Mouse (Mus musculus) C2C12 (cell line): ENCODE data around the gene Ppp3r1. TPM values are rescaled to one million over a fixed set of nuclear protein-coding genes. Genes with fewer than 3 reads are reported as not detected.

Experiments
- H3K27me3 ChIP-seq: one replicate; pipeline ENCODE4 v1.6.1; 2011; ENCODE audit not compliant: control insufficient read depth, insufficient read depth, insufficient read length
- H3K36me3 ChIP-seq: one replicate; pipeline ENCODE4 v1.6.1; 2011; ENCODE audit not compliant: control insufficient read depth, insufficient read depth
- H3K4me3 ChIP-seq: one replicate; pipeline ENCODE4 v1.5.1; 2011; ENCODE audit warnings: mild to moderate bottlenecking, control low read depth; ENCODE audit not compliant: poor library complexity, insufficient read depth, severe bottlenecking
- H3K79me2 ChIP-seq: one replicate; pipeline ENCODE4 v1.6.1; 2011; ENCODE audit not compliant: control insufficient read depth, insufficient read depth
- H3K79me3 ChIP-seq: one replicate; pipeline ENCODE4 v1.6.1; 2011; ENCODE audit warnings: low read depth, control low read depth
- H3ac ChIP-seq: one replicate; pipeline ENCODE3; 2011; ENCODE audit warnings: low read depth; ENCODE audit not compliant: control insufficient read depth, insufficient read length
- CEBPB ChIP-seq: IDR thresholded peaks from one replicate; pipeline ENCODE4 v1.6.1; 2011; ENCODE audit warnings: low read depth, mild to moderate bottlenecking, control low read depth, moderate library complexity
- CTCF ChIP-seq: IDR thresholded peaks from one replicate; pipeline ENCODE4 v1.5.1; 2011; ENCODE audit not compliant: control insufficient read depth, insufficient read depth, insufficient read length
- FOSL1 ChIP-seq: IDR thresholded peaks from one replicate; pipeline ENCODE4 v1.8.0; 2011; ENCODE audit warnings: mild to moderate bottlenecking, low read length; ENCODE audit not compliant: poor library complexity, insufficient read depth, severe bottlenecking
- MAX ChIP-seq: IDR thresholded peaks from one replicate; pipeline ENCODE4 v1.6.1; 2011; ENCODE audit warnings: mild to moderate bottlenecking, control low read depth
- MYOD1 ChIP-seq: IDR thresholded peaks from one replicate; pipeline ENCODE4 v1.6.1; 2011; ENCODE audit warnings: low read depth; ENCODE audit not compliant: control insufficient read depth, insufficient read length
- MYOG ChIP-seq: IDR thresholded peaks from one replicate; pipeline ENCODE4 v1.6.1; 2011; ENCODE audit not compliant: control insufficient read depth, insufficient read length; ENCODE audit errors: extremely low read depth
- USF1 ChIP-seq: IDR thresholded peaks from one replicate; pipeline ENCODE4 v1.6.1; 2011; ENCODE audit warnings: low read depth, mild to moderate bottlenecking, control low read depth, moderate library complexity
- long read RNA-seq, 2 experiments: library from polyadenylated mRNA; unstranded; transcript quantifications; one replicate each; pipeline ENCODE4 v2.0.0; 2019 to 2020
- polyA plus RNA-seq: library from polyadenylated mRNA; unstranded; fragments of >200 nt; fragmentation: generic; extraction: Trizol; gene quantifications from one replicate; pipeline ENCODE4 v1.2.1, GENCODE M21; 2012; ENCODE audit warnings: missing spikeins

The Ppp3r1 gene
- 34.6 TPM for polyA plus RNA-seq
- long read RNA-seq, experiment 1, transcript Ppp3r1-201 (6 exons, 2,859 nt): major isoform, 20 of 21 reads
- long read RNA-seq, experiment 1, partial matches to known transcripts: 1 of 21 reads
- long read RNA-seq, experiment 1, other reads (novel, unspliced or antisense): 0 of 21 reads
- long read RNA-seq, experiment 2, transcript Ppp3r1-201 (6 exons, 2,859 nt): major isoform, 257 of 264 reads
- long read RNA-seq, experiment 2, partial matches to known transcripts: 0 of 264 reads
- long read RNA-seq, experiment 2, other reads (novel, unspliced or antisense): 7 of 264 reads

DNA sequence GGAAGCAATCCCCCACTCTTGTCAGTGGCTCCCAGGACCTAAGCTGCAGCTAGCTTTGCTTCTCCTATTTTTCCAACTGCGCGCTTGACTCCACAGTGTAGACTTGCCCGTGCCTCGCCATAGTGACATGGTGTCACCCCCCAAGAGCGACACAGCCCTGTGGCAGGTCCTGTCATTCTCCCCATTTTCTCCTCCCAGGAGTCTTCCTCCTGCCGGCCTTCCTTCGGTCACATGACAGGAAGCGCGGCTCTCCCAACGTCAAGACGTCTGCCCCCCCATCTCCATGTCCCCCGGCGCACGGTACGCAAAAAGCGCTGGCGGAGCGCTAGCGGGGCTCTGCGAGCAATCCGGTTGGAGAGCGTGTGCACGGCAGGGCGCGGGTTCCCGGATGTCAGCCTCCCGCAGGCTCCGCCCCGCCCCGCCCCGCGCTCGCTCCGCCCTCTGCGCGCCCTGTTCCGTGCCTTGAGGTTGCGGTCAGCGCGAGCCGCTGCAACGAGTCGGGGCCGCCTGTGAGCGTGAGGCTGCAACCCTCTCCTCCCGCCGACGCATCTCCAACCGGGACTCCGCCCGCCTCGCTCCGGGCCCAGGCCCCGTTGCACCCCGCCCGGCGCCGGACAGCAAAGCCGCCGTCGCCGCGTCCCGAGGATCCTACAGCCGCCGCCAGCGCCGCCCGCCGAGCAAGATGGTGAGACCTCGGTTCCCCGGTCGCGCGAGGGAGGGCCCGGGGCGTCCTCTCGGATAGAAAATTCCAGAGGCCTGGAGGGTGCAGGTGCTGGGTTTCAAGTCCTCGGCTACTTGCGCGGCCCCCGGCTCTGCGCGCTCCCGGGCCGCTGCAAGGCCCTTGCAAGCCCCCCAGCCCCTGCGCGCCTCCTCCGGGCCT lies at the start of gene Ppp3r1:
Ppp3r1 (plus strand) TSS at position 406 of the 880 bp plus-strand sequence.
- H3K4me3 ChIP-seq: peak within 1 kb of the TSS; percentile 84
- H3K36me3 ChIP-seq: peaks cover 3% of the 10 kb centered on the region
- H3K79me2 ChIP-seq: peaks cover 55% of the 10 kb centered on the region
- TF ChIP-seq FOSL1 (no peak), USF1 (peak; percentile 96)
- peaks cover 47% of the 10 kb centered on the region for H3K79me3 ChIP-seq
- no peaks in the 10 kb centered on the region for H3K27me3 ChIP-seq
- peak within 1 kb of the TSS; percentile 88 for H3ac ChIP-seq

DNA sequence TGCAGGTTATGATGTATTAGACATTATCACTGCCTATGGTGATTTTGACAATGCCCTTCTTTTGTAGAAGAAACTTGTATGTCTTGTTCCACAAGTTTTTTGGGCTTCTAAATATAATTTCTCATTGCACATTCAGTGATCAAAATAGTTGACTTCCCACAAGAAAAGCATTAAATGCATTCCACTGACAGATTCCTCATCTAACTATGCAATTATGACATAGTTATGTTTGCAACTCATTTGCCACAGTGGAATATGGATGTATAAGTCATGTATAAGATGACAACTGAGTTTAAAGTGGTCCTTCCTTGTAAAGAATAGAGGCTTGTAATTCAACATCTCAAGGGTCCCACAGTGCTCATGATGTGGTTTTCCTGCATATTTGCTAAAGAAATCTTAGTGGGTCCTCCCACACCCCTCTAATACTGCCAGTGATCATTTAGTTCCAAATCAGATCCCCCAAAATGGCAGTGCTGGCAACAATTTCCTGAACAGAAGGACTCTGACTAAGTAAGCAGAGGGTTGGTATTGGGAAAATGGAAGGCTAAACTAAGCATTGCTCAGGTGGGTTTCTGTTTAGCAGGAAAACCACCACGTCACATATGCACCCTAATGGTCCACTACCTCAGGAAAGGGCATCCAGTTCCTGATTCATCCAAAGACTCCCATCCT lies 46.5 kb upstream of the Ppp3r1 start:
- no peak for TF ChIP-seq CEBPB
- TF ChIP-seq CTCF: no peak
- Histone ChIP-seq H3ac (no peak overlapping the region), H3K27me3 (no peaks in the 10 kb centered on the region), H3K79me3 (no peaks in the 10 kb centered on the region), H3K36me3 (no peaks in the 10 kb centered on the region), H3K79me2 (no peaks in the 10 kb centered on the region), H3K4me3 (no peak overlapping the region)

DNA sequence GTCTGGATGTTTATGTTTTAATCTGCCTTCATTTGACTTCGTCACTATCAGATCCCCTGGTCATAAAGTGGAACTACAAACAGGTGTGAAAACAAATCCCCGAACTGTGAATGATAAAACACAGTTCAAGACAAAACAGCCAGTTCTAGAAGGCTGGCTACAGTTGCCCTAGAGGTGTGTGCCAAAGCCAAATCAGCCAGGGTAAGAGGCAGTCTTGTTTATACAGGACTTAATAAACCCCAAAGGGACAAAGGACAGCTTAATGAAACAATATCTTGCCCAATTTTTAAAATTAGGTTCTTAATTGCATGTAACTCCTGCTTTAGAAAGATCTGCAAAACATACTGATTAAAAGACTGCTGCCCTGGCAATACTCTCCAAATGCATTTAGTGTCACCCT lies 32.6 kb upstream of the Ppp3r1 start:
- Histone ChIP-seq H3K79me3 (no peaks in the 10 kb centered on the region), H3ac (no peak overlapping the region), H3K4me3 (no peak overlapping the region), H3K79me2 (no peaks in the 10 kb centered on the region), H3K27me3 (no peaks in the 10 kb centered on the region), H3K36me3 (no peaks in the 10 kb centered on the region)
- no peak for TF ChIP-seq FOSL1
- TF ChIP-seq MYOG: no peak
- TF ChIP-seq USF1: no peak
- no peak for TF ChIP-seq CEBPB

DNA sequence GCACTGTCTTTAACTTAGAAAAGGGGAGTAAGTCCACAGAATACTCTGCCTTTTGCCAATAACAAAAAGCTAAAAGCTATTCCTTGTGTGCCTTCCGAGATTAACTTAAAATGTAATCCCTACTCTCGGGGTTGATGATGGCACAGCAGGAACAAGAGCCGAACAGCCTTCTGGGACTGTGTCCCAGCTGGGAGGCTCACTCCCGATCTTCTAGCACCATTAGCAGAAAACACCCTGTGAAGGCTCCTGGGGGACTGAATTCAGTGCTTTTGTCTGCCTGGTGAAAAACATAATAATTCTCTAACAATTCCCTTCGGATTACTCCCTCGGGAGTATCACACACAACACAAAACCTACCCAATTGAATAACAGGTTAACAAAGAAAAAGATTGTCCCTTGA lies 23.4 kb upstream of the Ppp3r1 start:
- H3ac ChIP-seq: no peak overlapping the region
- H3K27me3 ChIP-seq: peaks cover 9% of the 10 kb centered on the region
- H3K4me3 ChIP-seq: no peak overlapping the region
- no peaks in the 10 kb centered on the region for H3K36me3 ChIP-seq
- TF ChIP-seq MYOG (no peak), MYOD1 (no peak), USF1 (no peak), MAX (no peak), CEBPB (no peak)
- H3K79me2 ChIP-seq: no peaks in the 10 kb centered on the region
- H3K79me3 ChIP-seq: no peaks in the 10 kb centered on the region

DNA sequence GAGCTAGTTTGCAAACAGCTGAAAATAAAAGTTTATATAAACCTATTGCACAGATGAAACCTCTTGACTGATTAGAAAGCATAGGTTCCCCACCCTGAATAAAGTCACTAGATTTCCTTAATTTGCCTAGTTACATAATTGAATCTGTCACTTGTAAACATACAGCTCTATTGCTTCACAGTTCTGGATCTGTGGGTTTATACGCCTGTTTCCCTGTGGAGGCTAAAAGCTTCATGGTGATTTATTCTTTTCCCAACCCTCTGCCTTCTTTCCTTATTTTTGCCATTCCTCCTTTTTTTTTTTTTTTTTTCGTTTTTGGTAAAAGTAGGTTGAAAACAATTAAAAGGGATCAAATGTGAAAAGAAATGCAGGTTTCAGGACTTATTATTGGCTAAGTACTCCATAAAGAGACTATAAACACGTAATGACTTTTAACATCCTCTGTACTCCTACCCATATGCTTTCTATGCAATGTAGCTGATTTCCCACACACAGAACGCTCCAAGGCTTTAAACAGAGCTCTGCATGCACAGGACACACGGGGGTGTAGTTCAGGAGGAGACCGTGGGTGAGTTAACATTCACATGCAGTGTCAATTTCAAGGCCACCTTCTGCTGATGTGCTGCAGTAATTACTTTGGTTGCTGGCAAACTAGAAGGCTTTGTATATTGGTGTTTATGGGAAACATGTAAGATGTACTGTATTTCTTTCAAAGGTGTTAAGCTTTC lies 20.6 kb upstream of the Ppp3r1 start:
- peaks cover 6% of the 10 kb centered on the region for H3K27me3 ChIP-seq
- no peak overlapping the region for H3K4me3 ChIP-seq
- no peaks in the 10 kb centered on the region for H3K79me2 ChIP-seq
- no peak overlapping the region for H3ac ChIP-seq
- H3K79me3 ChIP-seq: no peaks in the 10 kb centered on the region
- no peaks in the 10 kb centered on the region for H3K36me3 ChIP-seq
- no peak for TF ChIP-seq CEBPB
- no peak for TF ChIP-seq FOSL1
- TF ChIP-seq MYOD1: no peak
- TF ChIP-seq MAX: no peak
- no peak for TF ChIP-seq MYOG
- no peak for TF ChIP-seq CTCF
- no peak for TF ChIP-seq USF1
